Mouse (Mus musculus) embryonic facial prominence, embryonic 11.5 days (tissue): ENCODE data around the gene Diaph3. TPM values are rescaled to one million over a fixed set of nuclear protein-coding genes. Genes with fewer than 3 reads are reported as not detected.

ENCODE experiments used
- ATAC-seq: fragments of 200-750 bp; cut with Nextera tagmentation; replicated peaks from 2 replicates; pipeline ENCODE4 v1.8.0; 2017; ENCODE audit warnings: low read depth; ENCODE audit not compliant: insufficient number of reproducible peaks, low FRiP score, low TSS enrichment
- DNase-seq: peaks from one replicate; pipeline ENCODE4 v3.0.0-alpha.2; 2015; ENCODE audit warnings: low spot score
- H3K27ac ChIP-seq: fragments of 300-500 bp; sonication (generic); replicated peaks from 2 replicates; pipeline ENCODE4 v1.5.1; 2014; ENCODE audit warnings: mild to moderate bottlenecking, low read depth, low read length, control low read depth
- H3K27me3 ChIP-seq: fragments of 300-500 bp; sonication (generic); 2 replicates; pipeline ENCODE4 v1.6.1; 2014; ENCODE audit warnings: mild to moderate bottlenecking, low read length, moderate library complexity, mixed read lengths; ENCODE audit not compliant: control insufficient read depth, insufficient read depth
- H3K36me3 ChIP-seq: fragments of 300-500 bp; sonication (generic); replicated peaks from 2 replicates; pipeline ENCODE4 v1.6.1; 2014; ENCODE audit warnings: low read depth, mild to moderate bottlenecking, low read length, moderate library complexity, mixed read lengths; ENCODE audit not compliant: control insufficient read depth, insufficient read depth
- H3K4me1 ChIP-seq: fragments of 300-500 bp; sonication (generic); 2 replicates; pipeline ENCODE4 v1.6.1; 2014; ENCODE audit warnings: low read length, mixed read lengths; ENCODE audit not compliant: control insufficient read depth, insufficient read depth
- H3K4me2 ChIP-seq: fragments of 300-500 bp; sonication (generic); 2 replicates; pipeline ENCODE4 v1.6.1; 2014; ENCODE audit warnings: low read depth, mild to moderate bottlenecking, control low read depth, low read length, moderate library complexity
- H3K4me3 ChIP-seq: fragments of 300-500 bp; sonication (generic); 2 replicates; pipeline ENCODE4 v1.5.1; 2014; ENCODE audit warnings: low read depth, low read length, control low read depth
- H3K9ac ChIP-seq: fragments of 300-500 bp; sonication (generic); replicated peaks from 2 replicates; pipeline ENCODE4 v1.6.1; 2014; ENCODE audit warnings: mild to moderate bottlenecking, control low read depth, low read length
- H3K9me3 ChIP-seq: fragments of 300-500 bp; sonication (generic); replicated peaks from 2 replicates; pipeline ENCODE4 v1.6.1; 2016; ENCODE audit warnings: mild to moderate bottlenecking, low read length, inconsistent platforms, mixed read lengths; ENCODE audit not compliant: control insufficient read depth
- WGBS: fragments of 180-500 bp; shearing (Covaris S2); extraction: QIAGEN DNeasy Blood & Tissue Kit; methylation state at CpG from one replicate; pipeline ENCODE4 v1.1.7; 2014; 5-methylcytosine and 5-hydroxymethylcytosine counted together
- microRNA-seq: library from miRNA; unstranded; fragments of <30 nt; microRNA quantifications from one replicate; pipeline ENCODE4, GENCODE M21; 2016; ENCODE audit warnings: borderline number of aligned reads
- polyA plus RNA-seq: library from polyadenylated mRNA; unstranded; fragments of >200 nt; fragmentation: Nextera tagmentation; extraction: Ambion mirVana; gene quantifications from 2 replicates; pipeline ENCODE4 v1.2.1, GENCODE M21; 2014

Diaph3 gene
- polyA plus RNA-seq, 1 experiment from 2014 or later, result 10.5 TPM

- Histone ChIP-seq H3K36me3 (no peaks in the 10 kb centered on the region), H3K4me1 (no peaks in the 10 kb centered on the region), H3K4me3 (no peak overlapping the region), H3K27me3 (no peaks in the 10 kb centered on the region), H3K27ac (no peak overlapping the region), H3K9me3 (no peaks in the 10 kb centered on the region), H3K4me2 (no peak overlapping the region), H3K9ac (no peak overlapping the region)
- ATAC-seq (no peak), DNase-seq (no peak)
- WGBS, result 87% methylated on average over 5 of the region's 5 CpGs
These were observed 516.1 kb downstream of the Diaph3 start for GRCm38 (mm10) chr14:86624816-86625425.

GRCm38 (mm10) chr14:86619637-86620036 lies 521.4 kb downstream of the Diaph3 start:
- no peak overlapping the region for H3K4me2 ChIP-seq
- H3K4me1 ChIP-seq, result no peaks in the 10 kb centered on the region
- WGBS, result 52% methylated on average over 5 of the region's 5 CpGs
- no peak overlapping the region for H3K4me3 ChIP-seq
- H3K27me3 ChIP-seq, result no peaks in the 10 kb centered on the region
- DNase-seq (no peak), ATAC-seq (0 out of 2 replicates have a peak, but pooled peaks have one; percentile 18)
- no peak overlapping the region for H3K9ac ChIP-seq
- H3K9me3 ChIP-seq, result no peaks in the 10 kb centered on the region
- no peaks in the 10 kb centered on the region for H3K36me3 ChIP-seq
- no peak overlapping the region for H3K27ac ChIP-seq

Small RNA genes within 50 kb of the gene (microRNA-seq; reads per million reads assigned to microRNA genes)
- not detected for gene Gm23438
